Mouse (Mus musculus) E14TG2a.4 (cell line): ENCODE results near the gene Rasl11a.

Experiments used
- CTCF ChIP-seq: conservative IDR thresholded peaks from 2 replicates; pipeline ENCODE4 v1.5.1; 2014; ENCODE audit warnings: low read length
- NANOG ChIP-seq: IDR thresholded peaks from 2 replicates; pipeline ENCODE4 v1.6.1; 2014; ENCODE audit warnings: borderline replicate concordance, low read length, mixed read lengths

GRCm38 (mm10) chr5:146818906-146819623, 25.8 kb upstream of the Rasl11a start:
- no peak for TF ChIP-seq CTCF
- TF ChIP-seq NANOG = no peak
